Mouse (Mus musculus) testis, adult 2 months (tissue): ENCODE data around the gene Ranbp9.
"Not testable (repeated sequence)": the region's sequence is repeated elsewhere in the genome, so short reads cannot be mapped to it uniquely, and the experiment has no call there.

Experiments
- CTCF ChIP-seq: fragments of 200-500 bp; IDR thresholded peaks from 2 replicates; pipeline ENCODE4 v1.5.1; 2012; ENCODE audit warnings: low read depth, mild to moderate bottlenecking, inconsistent platforms, low read length, moderate library complexity; ENCODE audit not compliant: control insufficient read depth, insufficient read depth, insufficient replicate concordance
- POLR2A ChIP-seq: fragments of 200-500 bp; IDR thresholded peaks from 2 replicates; pipeline ENCODE4 v1.6.1; 2012; ENCODE audit warnings: low read depth, mild to moderate bottlenecking, inconsistent platforms, low read length, moderate library complexity; ENCODE audit not compliant: control insufficient read depth

DNA sequence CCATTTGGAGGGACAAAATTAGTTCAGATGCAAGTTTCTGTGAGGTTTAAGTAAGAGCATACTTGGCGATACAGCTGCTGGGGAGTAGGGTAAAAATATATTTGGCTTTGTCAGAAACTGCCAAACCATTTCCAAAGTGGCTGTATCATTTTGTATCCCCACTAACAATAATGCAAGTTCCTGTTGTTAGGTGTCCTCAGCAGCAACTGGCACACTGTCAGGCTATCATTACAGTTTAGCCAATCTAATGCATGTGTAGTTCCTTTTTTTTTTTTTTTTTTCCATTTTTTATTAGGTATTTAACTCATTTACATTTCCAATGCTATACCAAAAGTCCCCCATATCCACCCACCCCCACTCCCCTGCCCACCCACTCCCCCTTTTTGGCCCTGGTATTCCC lies 9.2 kb downstream of the Ranbp9 start:
- TF ChIP-seq POLR2A, CTCF: not testable (repeated sequence)
